Mouse (Mus musculus) stomach, embryonic 15.5 days (tissue): ENCODE measurements around the gene Nup210. TPM values are rescaled to one million over a fixed set of nuclear protein-coding genes. Genes with fewer than 3 reads are reported as not detected.
"Not testable (repeated sequence)": the region's sequence is repeated elsewhere in the genome, so short reads cannot be mapped to it uniquely, and the experiment has no call there.

Source experiments
- ATAC-seq: fragments of 200-750 bp; cut with Nextera tagmentation; 2 replicates; pipeline ENCODE4 v1.8.0; 2017; ENCODE audit warnings: low read depth, moderate number of reproducible peaks, moderate TSS enrichment; ENCODE audit not compliant: insufficient read depth, low FRiP score
- H3K27ac ChIP-seq: fragments of 300-500 bp; sonication (generic); 2 replicates; pipeline ENCODE4 v1.5.1; 2015; ENCODE audit warnings: mild to moderate bottlenecking, inconsistent platforms
- H3K27me3 ChIP-seq: fragments of 300-500 bp; sonication (generic); replicated peaks from 2 replicates; pipeline ENCODE4 v1.6.1; 2015; ENCODE audit warnings: inconsistent platforms
- H3K36me3 ChIP-seq: fragments of 300-500 bp; sonication (generic); 2 replicates; pipeline ENCODE4 v1.6.1; 2015; ENCODE audit warnings: inconsistent platforms
- H3K4me1 ChIP-seq: fragments of 300-500 bp; sonication (generic); 2 replicates; pipeline ENCODE4 v1.6.1; 2015; ENCODE audit warnings: inconsistent platforms
- H3K4me2 ChIP-seq: fragments of 300-500 bp; sonication (generic); 2 replicates; pipeline ENCODE4 v1.6.1; 2015; ENCODE audit warnings: mild to moderate bottlenecking, inconsistent platforms
- H3K4me3 ChIP-seq: fragments of 300-500 bp; sonication (generic); replicated peaks from 2 replicates; pipeline ENCODE4 v1.5.1; 2015; ENCODE audit warnings: inconsistent platforms
- H3K9ac ChIP-seq: fragments of 300-500 bp; sonication (generic); 2 replicates; pipeline ENCODE4 v1.6.1; 2015; ENCODE audit warnings: inconsistent platforms
- H3K9me3 ChIP-seq: fragments of 300-500 bp; sonication (generic); 2 replicates; pipeline ENCODE4 v1.6.1; 2016; ENCODE audit warnings: inconsistent platforms
- WGBS: fragments of 180-500 bp; shearing (Covaris S2); methylation state at CpG from one replicate; pipeline ENCODE4 v1.1.7; 2015; 5-methylcytosine and 5-hydroxymethylcytosine counted together
- polyA plus RNA-seq: library from polyadenylated mRNA; unstranded; fragments of >200 nt; fragmentation: Nextera tagmentation; extraction: Ambion mirVana; gene quantifications from 2 replicates; pipeline ENCODE4 v1.2.1, GENCODE M21; 2015

Gene Nup210
- polyA plus RNA-seq, 1 experiment from 2014 or later = 14.3 TPM

DNA sequence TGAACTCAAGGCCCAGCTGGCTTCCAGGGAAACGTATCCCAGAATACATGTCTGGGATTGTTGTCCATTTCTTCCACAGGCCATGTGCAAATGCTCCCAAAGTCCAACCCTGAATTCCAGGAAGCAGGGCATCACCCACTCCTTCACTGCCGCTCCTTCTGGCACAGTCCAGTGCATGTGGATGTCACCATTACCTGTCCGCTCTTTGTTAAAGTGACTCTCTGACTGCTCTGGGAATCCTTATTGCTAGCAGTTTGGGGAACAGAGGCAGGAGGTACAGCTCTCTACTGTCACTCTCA lies 4.7 kb downstream of the Nup210 start:
- Histone ChIP-seq H3K27ac (no peak overlapping the region), H3K36me3 (no peaks in the 10 kb centered on the region), H3K27me3 (no peaks in the 10 kb centered on the region), H3K9ac (no peak overlapping the region), H3K9me3 (no peaks in the 10 kb centered on the region), H3K4me1 (peaks cover 8% of the 10 kb centered on the region; the same call in 1 of the 2 replicates), H3K4me2 (no peak overlapping the region), H3K4me3 (no peak overlapping the region)
- no peak for ATAC-seq
- 90% methylated on average over 3 of the region's 3 CpGs for WGBS

DNA sequence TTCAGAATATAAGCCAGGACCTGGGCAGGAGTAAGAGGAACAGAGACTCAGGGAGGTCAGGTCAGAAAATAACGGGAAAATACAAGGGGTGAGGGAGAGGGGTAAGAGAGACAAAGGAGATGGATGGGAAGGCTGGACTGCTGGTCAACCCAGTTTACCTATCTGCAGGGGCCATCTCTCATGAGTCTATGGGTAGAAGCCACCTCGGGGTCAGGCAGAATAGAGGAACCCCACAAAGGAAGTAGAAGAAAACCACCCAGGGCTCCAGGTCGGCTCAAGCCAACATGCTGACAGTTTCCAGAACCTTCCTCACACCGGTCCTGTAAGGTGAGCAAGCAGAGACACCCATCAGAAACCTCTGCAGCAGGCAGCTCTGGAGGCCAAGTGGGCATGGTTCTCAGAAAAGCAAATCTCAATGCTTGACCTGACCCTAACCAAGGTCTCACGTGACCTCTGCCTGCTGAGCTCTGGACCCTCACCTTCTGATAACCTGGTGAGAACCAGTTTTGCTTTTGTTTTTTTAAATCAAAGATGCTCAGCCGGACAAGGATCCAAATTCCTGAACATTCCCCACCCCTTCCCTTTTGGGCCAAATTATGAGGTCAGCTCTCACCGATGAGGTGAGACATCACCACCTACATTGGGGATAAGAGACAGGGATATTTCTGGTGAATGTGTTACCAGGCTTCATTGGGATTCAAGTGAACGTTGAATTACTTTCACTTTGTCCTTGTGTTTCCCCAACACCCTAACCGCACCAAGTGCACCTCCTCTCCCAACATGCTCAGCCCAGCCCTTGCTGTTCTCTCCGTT lies 5.3 kb downstream of the Nup210 start:
- no peak for ATAC-seq
- WGBS = 80% methylated on average over 10 of the region's 10 CpGs
- Histone ChIP-seq H3K4me1 (peaks cover 6% of the 10 kb centered on the region; the same call in 1 of the 2 replicates), H3K9ac (no peak overlapping the region), H3K27me3 (no peaks in the 10 kb centered on the region), H3K27ac (no peak overlapping the region), H3K4me2 (no peak overlapping the region), H3K36me3 (no peaks in the 10 kb centered on the region), H3K4me3 (no peak overlapping the region), H3K9me3 (no peaks in the 10 kb centered on the region)

DNA sequence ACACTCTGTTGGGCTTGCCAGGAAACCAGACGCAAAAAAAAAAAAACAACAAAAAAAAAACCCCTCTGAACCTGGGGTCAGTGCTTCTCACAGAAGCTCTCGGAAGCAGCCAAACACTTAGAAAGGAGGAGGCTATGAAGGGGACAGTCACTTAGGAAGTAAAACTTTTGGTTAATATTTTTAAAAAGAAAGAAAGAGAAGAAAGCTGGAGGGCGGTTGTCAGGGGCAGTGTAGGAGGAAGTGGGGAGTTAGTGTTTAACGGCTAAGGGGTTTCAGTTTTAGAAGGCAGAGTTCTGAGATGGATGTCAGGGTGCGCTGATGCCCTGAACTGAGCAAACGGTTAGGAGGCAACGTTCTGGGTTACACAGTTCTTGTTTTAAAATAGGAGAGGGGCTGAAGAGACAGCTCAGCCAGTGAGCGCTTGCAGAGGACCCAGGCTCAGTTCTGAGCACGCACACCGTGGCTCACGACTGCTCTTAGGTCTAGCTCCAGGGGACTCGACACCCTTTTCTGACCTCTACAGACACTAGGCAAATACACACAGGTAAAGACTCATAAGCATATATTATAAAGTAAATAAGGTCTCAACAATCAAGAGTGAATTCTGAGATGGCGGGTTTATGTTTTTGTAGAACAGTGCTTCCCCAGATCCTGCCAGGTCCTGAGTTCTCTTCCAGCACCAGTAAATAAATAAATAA lies 6.2 kb downstream of the Nup210 start:
- Histone ChIP-seq H3K9me3 (no peaks in the 10 kb centered on the region), H3K4me2 (0 out of 2 replicates have a peak overlapping the region, but pooled peaks have one; percentile 9), H3K4me3 (no peak overlapping the region), H3K27me3 (no peaks in the 10 kb centered on the region), H3K4me1 (no peaks in the 10 kb centered on the region), H3K36me3 (no peaks in the 10 kb centered on the region), H3K27ac (no peak overlapping the region), H3K9ac (no peak overlapping the region)
- ATAC-seq = no peak
- 54% methylated on average over 13 of the region's 13 CpGs for WGBS

DNA sequence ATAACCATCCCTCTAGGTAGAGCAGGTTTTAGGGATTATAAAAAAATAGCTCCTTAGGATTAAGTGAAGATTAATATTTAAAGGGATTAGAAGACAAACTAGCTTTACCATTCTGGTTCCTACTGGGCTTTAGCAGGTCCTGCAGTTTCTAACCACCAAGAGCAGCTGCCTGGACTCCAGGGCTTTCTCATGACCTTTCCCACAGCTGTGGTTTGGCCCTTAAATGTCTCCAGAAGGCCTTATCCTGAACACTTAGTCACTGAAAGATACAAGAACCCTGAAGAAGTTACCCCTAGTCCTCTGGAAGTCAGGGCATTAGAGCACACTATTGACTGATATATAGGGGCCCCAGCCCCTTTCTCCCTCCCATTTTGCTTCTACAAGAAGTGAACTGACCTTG lies 7.1 kb downstream of the Nup210 start:
- no peak overlapping the region for H3K4me3 ChIP-seq
- no peaks in the 10 kb centered on the region for H3K27me3 ChIP-seq
- H3K4me2 ChIP-seq = no peak overlapping the region
- no peaks in the 10 kb centered on the region for H3K36me3 ChIP-seq
- no peak overlapping the region for H3K9ac ChIP-seq
- ATAC-seq = no peak
- 0 out of 2 replicates have a peak, but pooled peaks cover 2% of the 10 kb centered on the region for H3K4me1 ChIP-seq
- H3K9me3 ChIP-seq = no peaks in the 10 kb centered on the region
- no peak overlapping the region for H3K27ac ChIP-seq

DNA sequence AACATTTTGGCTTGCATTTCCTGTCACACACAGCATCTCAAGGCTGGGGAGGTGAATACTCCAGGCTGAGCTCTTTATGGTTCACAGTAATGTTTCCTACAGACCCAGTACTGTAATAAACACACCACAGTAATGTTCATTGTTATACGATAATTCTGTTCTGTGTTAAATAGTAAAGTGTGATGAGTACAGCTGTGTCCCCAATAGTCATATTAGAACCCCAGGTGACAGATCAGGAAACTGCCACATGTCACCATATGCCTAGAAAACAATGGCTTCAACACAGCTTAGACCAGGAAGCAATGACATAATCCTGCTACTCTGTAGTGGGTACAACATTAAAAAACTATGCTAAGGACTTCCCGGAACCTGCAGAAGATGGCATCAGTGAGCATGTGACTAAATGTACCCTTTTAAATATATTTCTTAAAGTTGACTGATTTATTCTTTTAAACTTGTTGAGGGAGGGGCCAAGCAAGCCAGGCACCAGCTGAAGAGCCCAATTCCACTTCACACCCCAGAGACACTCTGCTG lies 7.6 kb downstream of the Nup210 start:
- 87% methylated on average over 2 of the region's 2 CpGs for WGBS
- H3K9ac ChIP-seq = no peak overlapping the region
- no peak for ATAC-seq
- H3K36me3 ChIP-seq = no peaks in the 10 kb centered on the region
- 0 out of 2 replicates have a peak, but pooled peaks cover 4% of the 10 kb centered on the region for H3K4me1 ChIP-seq
- no peak overlapping the region for H3K4me2 ChIP-seq
- no peak overlapping the region for H3K4me3 ChIP-seq
- H3K27me3 ChIP-seq = no peaks in the 10 kb centered on the region
- no peak overlapping the region for H3K27ac ChIP-seq
- no peaks in the 10 kb centered on the region for H3K9me3 ChIP-seq

DNA sequence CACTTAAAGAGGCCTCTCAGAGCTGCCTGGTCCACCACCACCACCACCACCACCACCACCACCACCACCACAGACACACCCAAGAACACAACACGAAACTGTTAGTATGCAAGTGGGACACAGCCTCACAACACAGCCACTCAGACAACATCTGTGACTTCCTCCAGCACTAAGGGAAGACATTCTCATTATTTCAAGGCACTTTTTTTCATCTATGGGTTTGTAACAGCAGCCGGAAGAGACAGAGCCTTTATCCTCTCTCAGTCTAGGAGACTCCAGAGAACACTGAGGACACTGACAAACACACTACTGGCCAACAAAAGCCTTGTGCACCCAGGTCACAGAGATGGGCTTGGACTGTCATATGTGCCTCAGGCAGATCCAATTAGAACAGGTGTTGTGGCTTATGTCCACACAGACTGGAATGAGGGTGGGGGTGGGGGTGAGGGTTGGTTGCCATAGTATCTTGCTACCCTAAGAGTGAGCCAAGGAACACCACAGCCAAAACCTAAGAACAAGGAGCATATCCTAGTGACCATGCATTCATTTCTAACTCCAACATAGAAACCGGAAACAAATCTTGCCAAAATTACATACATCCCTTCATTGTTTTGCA lies 8.2 kb downstream of the Nup210 start:
- no peak overlapping the region for H3K27ac ChIP-seq
- no peak for ATAC-seq
- 77% methylated on average over 3 of the region's 3 CpGs for WGBS
- H3K27me3 ChIP-seq = no peaks in the 10 kb centered on the region
- 0 out of 2 replicates have a peak, but pooled peaks cover 4% of the 10 kb centered on the region for H3K4me1 ChIP-seq
- no peak overlapping the region for H3K9ac ChIP-seq
- H3K4me2 ChIP-seq = no peak overlapping the region
- H3K4me3 ChIP-seq = no peak overlapping the region
- H3K9me3 ChIP-seq = no peaks in the 10 kb centered on the region
- H3K36me3 ChIP-seq = no peaks in the 10 kb centered on the region

DNA sequence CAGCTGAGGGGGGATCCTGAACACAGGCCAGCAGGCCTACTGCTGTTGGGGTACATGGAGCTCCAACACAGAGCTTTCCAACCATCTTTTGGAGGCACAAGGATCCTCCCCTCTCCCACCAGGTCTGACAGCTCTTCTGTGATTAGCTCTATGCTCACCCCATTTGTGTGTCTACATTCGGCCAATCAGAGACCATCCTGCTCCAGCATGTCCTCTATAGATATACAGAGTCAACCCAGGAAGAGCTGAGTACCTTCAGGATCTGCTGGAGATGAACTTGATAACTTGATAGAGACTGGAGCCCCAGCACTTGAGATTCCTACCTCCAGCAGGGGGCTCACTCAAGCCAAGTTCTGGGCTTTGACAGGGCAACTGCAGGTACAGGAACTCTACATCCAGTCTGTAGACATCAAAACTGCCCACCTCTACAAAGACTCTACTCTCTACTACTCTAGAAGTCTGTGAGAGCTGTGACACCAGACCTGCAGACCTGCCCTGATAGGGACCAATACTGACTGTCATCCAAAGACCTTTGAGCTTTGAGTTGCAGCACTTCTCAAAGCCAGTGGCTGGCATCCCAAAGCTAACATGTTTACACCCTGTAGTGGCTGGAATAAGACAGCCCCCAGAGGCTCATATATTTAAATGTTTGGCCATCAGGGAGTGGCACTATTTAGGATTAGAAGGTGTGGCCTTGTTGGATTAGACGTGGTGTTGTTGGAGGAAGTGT lies 11.1 kb downstream of the Nup210 start:
- Histone ChIP-seq H3K4me2 (no peak overlapping the region), H3K9me3 (no peaks in the 10 kb centered on the region), H3K4me3 (no peak overlapping the region), H3K27ac (no peak overlapping the region), H3K4me1 (0 out of 2 replicates have a peak, but pooled peaks cover 4% of the 10 kb centered on the region), H3K36me3 (no peaks in the 10 kb centered on the region), H3K27me3 (no peaks in the 10 kb centered on the region), H3K9ac (no peak overlapping the region)
- WGBS = 82% methylated on average over 2 of the region's 2 CpGs
- 0 out of 2 replicates have a peak, but pooled peaks have one; percentile 9 for ATAC-seq

DNA sequence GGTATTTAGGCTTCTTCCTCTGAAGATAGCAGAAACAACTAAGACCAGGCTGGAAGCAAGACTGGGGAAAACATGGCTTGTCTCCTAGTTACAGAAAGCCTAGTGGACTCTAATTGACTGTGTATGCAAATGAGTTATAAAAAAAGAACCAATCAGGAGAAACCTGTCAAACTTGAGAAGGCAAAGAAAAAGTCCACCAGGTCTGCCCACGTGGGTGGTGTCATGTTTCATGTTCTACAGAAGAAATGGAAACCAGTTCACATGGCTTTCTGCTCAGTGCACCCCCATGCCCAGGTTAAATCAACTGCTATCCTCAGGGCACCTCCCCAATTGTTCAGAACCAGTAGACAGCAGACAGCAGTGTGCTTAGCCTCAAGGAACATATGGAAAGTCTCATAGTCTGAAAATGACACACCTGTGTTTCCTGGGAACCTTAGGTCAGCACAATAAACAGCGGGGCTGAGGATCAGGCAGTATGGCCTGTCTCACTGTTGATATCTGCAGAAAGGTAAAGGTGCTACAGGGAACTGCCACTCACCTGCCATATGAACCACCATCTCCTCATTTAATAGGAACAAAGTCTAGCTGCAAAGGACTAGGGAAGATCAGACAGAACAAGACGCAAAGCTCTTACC lies 11.7 kb downstream of the Nup210 start:
- 43% methylated on average over 3 of the region's 3 CpGs for WGBS
- peak; percentile 81 for ATAC-seq
- Histone ChIP-seq H3K9ac (no peak overlapping the region), H3K4me3 (no peak overlapping the region), H3K4me1 (0 out of 2 replicates have a peak, but pooled peaks cover 4% of the 10 kb centered on the region), H3K36me3 (no peaks in the 10 kb centered on the region), H3K27me3 (no peaks in the 10 kb centered on the region), H3K27ac (no peak overlapping the region), H3K4me2 (no peak overlapping the region), H3K9me3 (no peaks in the 10 kb centered on the region)

DNA sequence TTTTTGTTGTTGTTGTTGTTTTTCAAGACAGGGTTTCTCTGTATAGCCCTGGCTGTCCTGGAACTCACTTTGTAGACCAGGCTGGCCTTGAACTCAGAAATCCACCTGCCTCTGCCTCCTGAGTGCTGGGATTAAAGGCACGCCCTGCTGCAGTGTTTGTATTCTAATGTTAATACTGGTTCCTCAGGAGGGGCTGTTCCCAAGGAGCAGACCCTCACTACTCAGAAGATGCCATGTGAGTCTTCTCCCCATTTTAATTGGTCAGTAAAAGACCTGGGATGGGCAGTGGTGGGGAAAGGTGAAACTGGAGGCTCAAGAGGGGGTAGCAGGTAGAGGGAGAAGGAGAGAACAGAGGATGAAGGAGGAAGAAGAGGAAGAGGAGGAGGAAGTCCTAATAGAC lies 13.2 kb downstream of the Nup210 start:
- not testable (repeated sequence) for ATAC-seq, H3K9ac ChIP-seq, H3K27me3 ChIP-seq, H3K4me1 ChIP-seq, H3K9me3 ChIP-seq, H3K36me3 ChIP-seq, H3K4me2 ChIP-seq, H3K27ac ChIP-seq, H3K4me3 ChIP-seq
- 83% methylated on average over 1 of the region's 1 CpGs for WGBS

DNA sequence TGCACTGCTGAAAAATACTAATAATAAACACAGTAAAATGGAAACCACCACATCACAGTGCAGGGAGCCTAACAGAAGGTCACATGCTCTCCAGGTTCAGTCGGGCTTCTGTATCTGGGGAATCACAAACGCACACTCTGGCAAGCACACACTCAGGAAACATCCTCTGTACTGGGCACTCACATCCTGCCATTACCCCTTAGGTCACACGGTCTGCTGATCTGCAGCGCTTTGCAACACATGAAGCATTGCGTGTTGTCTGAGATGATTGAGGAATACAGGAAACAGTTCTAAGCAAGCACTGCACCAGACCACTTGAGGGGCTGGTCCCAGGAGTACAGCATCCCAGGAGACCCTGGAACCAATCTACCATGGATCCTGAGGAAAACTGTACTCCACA lies 16.0 kb downstream of the Nup210 start:
- H3K36me3 ChIP-seq = no peaks in the 10 kb centered on the region
- WGBS = 75% methylated on average over 5 of the region's 5 CpGs
- no peak overlapping the region for H3K4me2 ChIP-seq
- H3K4me3 ChIP-seq = no peak overlapping the region
- H3K9ac ChIP-seq = no peak overlapping the region
- no peak overlapping the region for H3K27ac ChIP-seq
- no peaks in the 10 kb centered on the region for H3K27me3 ChIP-seq
- ATAC-seq = no peak
- no peaks in the 10 kb centered on the region for H3K9me3 ChIP-seq
- H3K4me1 ChIP-seq = 0 out of 2 replicates have a peak, but pooled peaks cover 4% of the 10 kb centered on the region

DNA sequence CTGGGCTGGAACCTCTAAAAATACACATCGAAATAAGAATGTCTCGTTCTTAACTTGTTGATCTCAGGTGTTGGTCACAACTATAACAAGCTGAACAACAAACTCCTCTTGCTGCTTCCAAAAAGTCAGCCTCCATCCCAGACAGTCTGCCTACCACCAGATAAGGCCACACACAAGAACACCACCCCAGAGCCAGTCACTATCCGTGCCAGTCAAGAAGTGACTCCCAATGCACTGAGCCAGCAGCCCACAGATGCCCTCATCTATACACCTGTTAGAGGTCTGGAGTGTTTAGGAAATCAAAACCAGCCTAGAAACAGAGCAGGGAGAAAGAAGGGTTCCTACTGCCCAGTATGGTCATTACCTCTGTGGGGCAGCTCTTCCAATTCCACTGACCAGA lies 18.8 kb downstream of the Nup210 start:
- Histone ChIP-seq H3K27ac (no peak overlapping the region), H3K9me3 (no peaks in the 10 kb centered on the region), H3K4me2 (no peak overlapping the region), H3K36me3 (no peaks in the 10 kb centered on the region; the same call in 1 of the 2 replicates), H3K4me1 (no peaks in the 10 kb centered on the region), H3K9ac (no peak overlapping the region), H3K27me3 (no peaks in the 10 kb centered on the region), H3K4me3 (no peak overlapping the region)
- 91% methylated on average over 3 of the region's 3 CpGs for WGBS
- no peak for ATAC-seq
